Comparison of ENCODE assay signal across 14 mouse cellular contexts in the genomic region with DNA sequence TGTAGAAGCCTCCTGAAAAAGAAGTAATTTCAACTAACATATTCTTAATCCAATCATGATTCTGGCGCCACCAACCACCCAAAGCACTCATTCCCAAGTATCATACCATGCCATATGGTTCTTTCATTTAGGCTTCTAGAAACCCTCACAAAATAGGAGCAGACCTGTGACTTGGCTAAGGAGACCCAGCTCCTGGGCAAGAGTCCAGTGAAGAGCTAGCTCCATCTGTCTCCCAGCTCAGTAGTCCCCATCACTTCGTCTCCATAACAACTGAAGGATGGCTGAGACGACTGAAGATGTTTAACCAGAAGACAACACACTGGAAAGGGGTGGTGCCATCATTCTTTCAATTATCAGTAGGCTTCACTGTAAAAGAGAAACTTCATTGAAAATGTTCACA. TPM values are rescaled to one million over a fixed set of nuclear protein-coding genes. Genes with fewer than 3 reads are reported as not detected.
DNase-seq lines count a peak whose midpoint lies in the region; ATAC-seq and TF ChIP-seq lines count a peak whose summit lies in the region.
"Had no signal": no experiment of that assay in that cellular context is flagged by ENCODE, and none has a peak within 500 bp of the region (broad histone marks: within the 10 kb centered on the region; RNA-seq: fewer than 3 reads in every experiment).

No protein-coding gene starts in this region.

- no peak for ATAC-seq in midbrain, embryonic 11.5 days (ENCODE audit: low FRiP score)
- no peak for ATAC-seq in midbrain, embryonic 14.5 days (ENCODE audit: low FRiP score, low TSS enrichment)
- peak; percentile 77 for ATAC-seq in forebrain, postnatal 0 days
- no peak for ATAC-seq in intestine, postnatal 0 days

- H3K27me3 ChIP-seq in midbrain, embryonic 11.5 days (ENCODE audit: control insufficient read depth, insufficient read depth, low read length) = no peaks in the 10 kb centered on the region; the same call in 1 of the 2 replicates
- no peaks in the 10 kb centered on the region for H3K27me3 ChIP-seq in midbrain, embryonic 14.5 days (ENCODE audit: control insufficient read depth, insufficient read depth, low read length)
- H3K27me3 ChIP-seq in forebrain, postnatal 0 days (ENCODE audit: insufficient read depth, low read length) = no peaks in the 10 kb centered on the region
- no peaks in the 10 kb centered on the region for H3K27me3 ChIP-seq in intestine, postnatal 0 days (replicated peaks; ENCODE audit: control insufficient read depth, insufficient read depth, low read length)

- peak; percentile 33 for DNase-seq in midbrain, embryonic 11.5 days (ENCODE audit: low spot score, missing footprints)
- no peak for DNase-seq in midbrain, embryonic 14.5 days
- DNase-seq in forebrain, postnatal 0 days = peak; percentile 86
- peak; percentile 17 to 22 for DNase-seq in left cerebral cortex, adult 2 months (ENCODE audit: extremely low spot score in 1 of 2, low spot score in 2 of 2)
- peak; percentile 84 for DNase-seq in telencephalon, adult 2 months (ENCODE audit: low read depth, low spot score)
- no peak for DNase-seq in lung, adult 2 months
- no peak for DNase-seq in heart, postnatal 25 days (ENCODE audit: low spot score)
- DNase-seq: gastrocnemius, postnatal 14 days; heart, postnatal 36 days; liver; lung, postnatal 36 days had no signal

- no peak for TF ChIP-seq CTCF in forebrain, postnatal 0 days (IDR thresholded peaks at IDR 0.05; ENCODE audit: low read depth)
- no peak for TF ChIP-seq CTCF in left cerebral cortex, adult 2 months (IDR thresholded peaks at IDR 0.05)
- no peak for TF ChIP-seq CTCF in lung, adult 2 months (IDR thresholded peaks at IDR 0.05; ENCODE audit: insufficient read depth, low read length)
- no peak for TF ChIP-seq CTCF in intestine, postnatal 0 days (IDR thresholded peaks at IDR 0.05; ENCODE audit: low read depth)

- WGBS in midbrain, embryonic 11.5 days = 76% methylated on average over 3 of the region's 3 CpGs
- WGBS in midbrain, embryonic 14.5 days = 76% methylated on average over 3 of the region's 3 CpGs
- 53% methylated on average over 3 of the region's 3 CpGs for WGBS in forebrain, postnatal 0 days
- 72% methylated on average over 3 of the region's 3 CpGs for WGBS in lung, adult 2 months
- 75% methylated on average over 3 of the region's 3 CpGs for WGBS in intestine, postnatal 0 days

- peaks cover 4% of the 10 kb centered on the region; the same call in 1 of the 2 replicates for H3K4me1 ChIP-seq in midbrain, embryonic 11.5 days (ENCODE audit: control insufficient read depth, insufficient read depth, low read length)
- no peaks in the 10 kb centered on the region for H3K4me1 ChIP-seq in midbrain, embryonic 14.5 days (ENCODE audit: control insufficient read depth, insufficient read depth, low read length)
- H3K4me1 ChIP-seq in forebrain, postnatal 0 days (ENCODE audit: insufficient read depth) = peaks cover 12% of the 10 kb centered on the region; the same call in 1 of the 2 replicates
- no peaks in the 10 kb centered on the region for H3K4me1 ChIP-seq in lung, adult 2 months (ENCODE audit: control insufficient read depth, insufficient read depth, low read length)
- H3K4me1 ChIP-seq in intestine, postnatal 0 days (replicated peaks; ENCODE audit: control insufficient read depth, insufficient read depth, low read length) = no peaks in the 10 kb centered on the region
- H3K4me1 ChIP-seq: embryonic facial prominence, embryonic 10.5 days had no signal

- no peak overlapping the region for H3K27ac ChIP-seq in midbrain, embryonic 11.5 days (ENCODE audit: low read depth, low read length)
- no peak overlapping the region for H3K27ac ChIP-seq in midbrain, embryonic 14.5 days (replicated peaks; ENCODE audit: low read depth, low read length)
- H3K27ac ChIP-seq in forebrain, postnatal 0 days (ENCODE audit: low read depth, low read length) = 0 out of 2 replicates have a peak overlapping the region, but pooled peaks have one; percentile 35
- no peak overlapping the region for H3K27ac ChIP-seq in left cerebral cortex, adult 2 months
- H3K27ac ChIP-seq in intestine, postnatal 0 days (ENCODE audit: low read depth, low read length) = no peak overlapping the region
- H3K27ac ChIP-seq: embryonic facial prominence, embryonic 10.5 days had no signal

- no peak for TF ChIP-seq POLR2A in lung, adult 2 months (IDR thresholded peaks at IDR 0.05; ENCODE audit: borderline replicate concordance, extremely low read depth, low read depth, low read length)

- intact Hi-C loops in left cerebral cortex, adult 2 months (cut with DNase I) = loop anchor here (1.0 kb wide), 1 partner anchor 222 kb away; no protein-coding TSS in a partner anchor
- intact Hi-C loops in heart, postnatal 25 days (cut with DNase I) = no loop called here

- H3K9me3 ChIP-seq in midbrain, embryonic 11.5 days (ENCODE audit: control insufficient read depth, low read length) = no peaks in the 10 kb centered on the region
- H3K9me3 ChIP-seq in midbrain, embryonic 14.5 days (ENCODE audit: control insufficient read depth, low read length) = no peaks in the 10 kb centered on the region
- no peaks in the 10 kb centered on the region for H3K9me3 ChIP-seq in forebrain, postnatal 0 days (ENCODE audit: low read length)
- no peaks in the 10 kb centered on the region for H3K9me3 ChIP-seq in intestine, postnatal 0 days (ENCODE audit: control insufficient read depth)
- H3K9me3 ChIP-seq: embryonic facial prominence, embryonic 10.5 days had no signal

- H3K4me3 ChIP-seq in midbrain, embryonic 11.5 days (ENCODE audit: low read depth, low read length) = no peak overlapping the region
- no peak overlapping the region for H3K4me3 ChIP-seq in midbrain, embryonic 14.5 days (replicated peaks; ENCODE audit: low read depth, low read length)
- H3K4me3 ChIP-seq in forebrain, postnatal 0 days (ENCODE audit: low read depth, low read length) = no peak overlapping the region
- H3K4me3 ChIP-seq in left cerebral cortex, adult 2 months = no peak overlapping the region
- no peak overlapping the region for H3K4me3 ChIP-seq in lung, adult 2 months (replicated peaks; ENCODE audit: extremely low read depth, low read depth, low read length)
- no peak overlapping the region for H3K4me3 ChIP-seq in intestine, postnatal 0 days (ENCODE audit: low read depth, low read length)
- H3K4me3 ChIP-seq: embryonic facial prominence, embryonic 10.5 days; myocyte had no signal

- no peak overlapping the region for H3K4me2 ChIP-seq in midbrain, embryonic 11.5 days
- no peak overlapping the region for H3K4me2 ChIP-seq in midbrain, embryonic 14.5 days (ENCODE audit: low read length)
- no peak overlapping the region for H3K4me2 ChIP-seq in forebrain, postnatal 0 days (ENCODE audit: low read depth)
- no peak overlapping the region for H3K4me2 ChIP-seq in intestine, postnatal 0 days (replicated peaks; ENCODE audit: low read depth)

- H3K36me3 ChIP-seq in midbrain, embryonic 11.5 days (ENCODE audit: control insufficient read depth, insufficient read depth, low read length) = no peaks in the 10 kb centered on the region
- no peaks in the 10 kb centered on the region for H3K36me3 ChIP-seq in midbrain, embryonic 14.5 days (ENCODE audit: control insufficient read depth, insufficient read depth, low read length)
- H3K36me3 ChIP-seq in forebrain, postnatal 0 days (ENCODE audit: insufficient read depth) = no peaks in the 10 kb centered on the region
- no peaks in the 10 kb centered on the region for H3K36me3 ChIP-seq in intestine, postnatal 0 days (ENCODE audit: control insufficient read depth, insufficient read depth)
- H3K36me3 ChIP-seq: embryonic facial prominence, embryonic 10.5 days had no signal

- H3K9ac ChIP-seq in midbrain, embryonic 11.5 days (ENCODE audit: low read length) = no peak overlapping the region
- H3K9ac ChIP-seq in midbrain, embryonic 14.5 days (replicated peaks; ENCODE audit: low read length) = no peak overlapping the region
- H3K9ac ChIP-seq in forebrain, postnatal 0 days = no peak overlapping the region
- H3K9ac ChIP-seq in intestine, postnatal 0 days (ENCODE audit: low read depth, low read length) = no peak overlapping the region

RNA-seq across cellular contexts. Expression of a gene that starts 9.7 kb away (rescaled TPM):
- 37.4 and 43.1 TPM in 2 replicates for polyA plus RNA-seq in midbrain, embryonic 11.5 days (2014; fragmentation: Nextera tagmentation; extraction: Ambion mirVana)
- polyA plus RNA-seq in midbrain, embryonic 14.5 days (2014; fragmentation: Nextera tagmentation; extraction: Ambion mirVana) = 38.7 and 49.7 TPM in 2 replicates
- 55.9 and 58.9 TPM in 2 replicates for total RNA-seq in forebrain, postnatal 0 days (2014; rRNA removed)
- polyA plus RNA-seq in forebrain, postnatal 0 days (2015; fragmentation: Nextera tagmentation; extraction: Ambion mirVana) = 25.0 and 28.3 TPM in 2 replicates
- total RNA-seq in left cerebral cortex, adult 2 months (2021) = 10 to 100 TPM; 21.0 to 24.2 TPM
- polyA plus RNA-seq in lung, adult 2 months (2012; rRNA removed) = 4.7 and 11.2 TPM in 2 replicates
- 25.2 and 29.8 TPM in 2 replicates for polyA plus RNA-seq in intestine, postnatal 0 days (2015; fragmentation: Nextera tagmentation; extraction: Ambion mirVana)
- 10 to 100 TPM; 11.0 to 12.9 TPM for total RNA-seq in heart, postnatal 25 days (2021)

Comparison
In these comparisons a context has a peak if more than half of its experiments do, and no peak if none do; other contexts are left out.
1. DNase-seq: peak in midbrain, embryonic 11.5 days (single experiment), forebrain, postnatal 0 days (single experiment), left cerebral cortex, adult 2 months (2 of 2) and telencephalon, adult 2 months (single experiment); none in midbrain, embryonic 14.5 days (single experiment), lung, adult 2 months (single experiment) and heart, postnatal 25 days (single experiment).